Mouse (Mus musculus) liver, embryonic 13.5 days (tissue): Measurements from ENCODE around the gene Gm4707. TPM values are rescaled to one million over a fixed set of nuclear protein-coding genes. Genes with fewer than 3 reads are reported as not detected.

Experiments used
- ATAC-seq: fragments of 200-750 bp; cut with Nextera tagmentation; 2 replicates; pipeline ENCODE4 v1.8.0; 2017; ENCODE audit warnings: low read depth, mild to moderate bottlenecking, moderate number of reproducible peaks, moderate library complexity
- DNase-seq: peaks from one replicate; pipeline ENCODE4 v3.0.0; 2022
- H3K27ac ChIP-seq: fragments of 300-500 bp; sonication (generic); 2 replicates; pipeline ENCODE4 v1.5.1; 2015; ENCODE audit warnings: moderate library complexity, mild to moderate bottlenecking, inconsistent platforms
- H3K27me3 ChIP-seq: fragments of 300-500 bp; sonication (generic); 2 replicates; pipeline ENCODE4 v1.6.1; 2015; ENCODE audit warnings: mild to moderate bottlenecking, inconsistent platforms
- H3K36me3 ChIP-seq: fragments of 300-500 bp; sonication (generic); 2 replicates; pipeline ENCODE4 v1.6.1; 2015; ENCODE audit warnings: mild to moderate bottlenecking, inconsistent platforms
- H3K4me1 ChIP-seq: fragments of 300-500 bp; sonication (generic); replicated peaks from 2 replicates; pipeline ENCODE4 v1.6.1; 2015; ENCODE audit warnings: inconsistent platforms
- H3K4me2 ChIP-seq: fragments of 300-500 bp; sonication (generic); 2 replicates; pipeline ENCODE4 v1.6.1; 2015; ENCODE audit warnings: inconsistent platforms, mild to moderate bottlenecking, moderate library complexity
- H3K4me3 ChIP-seq: fragments of 300-500 bp; sonication (generic); replicated peaks from 2 replicates; pipeline ENCODE4 v1.5.1; 2015; ENCODE audit warnings: mild to moderate bottlenecking, inconsistent platforms
- H3K9ac ChIP-seq: fragments of 300-500 bp; sonication (generic); 2 replicates; pipeline ENCODE4 v1.6.1; 2015; ENCODE audit warnings: mild to moderate bottlenecking, inconsistent platforms
- H3K9me3 ChIP-seq: fragments of 300-500 bp; sonication (generic); replicated peaks from 2 replicates; pipeline ENCODE4 v1.6.1; 2016; ENCODE audit warnings: inconsistent platforms
- WGBS: fragments of 180-500 bp; shearing (Covaris S2); methylation state at CpG from one replicate; pipeline ENCODE4 v1.1.7; 2015; ENCODE audit not compliant: insufficient replicate concordance; 5-methylcytosine and 5-hydroxymethylcytosine counted together
- polyA plus RNA-seq: library from polyadenylated mRNA; unstranded; fragments of >200 nt; fragmentation: Nextera tagmentation; extraction: Ambion mirVana; gene quantifications from 2 replicates; pipeline ENCODE4 v1.2.1, GENCODE M21; 2015

The Gm4707 gene
- 0.75 and 1.1 TPM in 2 replicates for polyA plus RNA-seq

DNA sequence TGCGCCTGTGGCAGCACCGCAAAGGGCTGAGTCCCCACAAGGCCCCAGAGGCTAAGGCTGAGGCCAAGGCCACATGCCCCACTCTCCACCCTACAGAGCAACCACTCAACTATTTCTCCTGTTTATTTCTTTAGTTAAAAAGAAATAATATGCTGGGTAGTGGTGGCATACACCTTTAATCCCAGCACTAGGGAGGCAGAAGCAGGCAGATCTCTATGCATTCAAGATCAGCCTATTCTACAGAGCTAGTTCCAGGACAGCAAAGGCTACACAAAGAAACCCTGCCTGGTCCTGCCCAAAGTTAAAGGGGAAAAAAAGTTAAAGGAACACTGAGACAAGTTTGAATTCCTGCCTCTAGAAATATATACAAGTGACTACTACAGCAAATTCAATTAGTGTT is at the start of gene Gm4707:
Gene Gm4707 (minus strand): TSS at position 101 of the 400 bp plus-strand sequence.
- no peak within 1 kb of the TSS for H3K27ac ChIP-seq
- H3K4me2 ChIP-seq = no peak within 1 kb of the TSS
- no peaks in the 10 kb centered on the region for H3K4me1 ChIP-seq
- DNase-seq (no peak), ATAC-seq (no peak)
- WGBS = 93% methylated on average over 2 of the region's 2 CpGs
- no peaks in the 10 kb centered on the region for H3K27me3 ChIP-seq
- H3K9me3 ChIP-seq = no peaks in the 10 kb centered on the region
- no peak within 1 kb of the TSS for H3K4me3 ChIP-seq
- peaks cover 61% of the 10 kb centered on the region for H3K36me3 ChIP-seq
- no peak within 1 kb of the TSS for H3K9ac ChIP-seq

GRCm38 (mm10) chr17:71506832-71507231 is 47.1 kb upstream of the Gm4707 start:
- ATAC-seq (no peak), DNase-seq (no peak)
- no peak overlapping the region for H3K4me3 ChIP-seq
- WGBS = 90% methylated on average over 8 of the region's 8 CpGs
- peaks cover 13% of the 10 kb centered on the region for H3K4me1 ChIP-seq
- no peak overlapping the region for H3K4me2 ChIP-seq
- H3K9me3 ChIP-seq = no peaks in the 10 kb centered on the region
- no peaks in the 10 kb centered on the region for H3K27me3 ChIP-seq
- H3K9ac ChIP-seq = no peak overlapping the region
- H3K36me3 ChIP-seq = peaks cover 93% of the 10 kb centered on the region
- no peak overlapping the region for H3K27ac ChIP-seq

GRCm38 (mm10) chr17:71495784-71496183 is 36.1 kb upstream of the Gm4707 start:
- peaks cover 63% of the 10 kb centered on the region for H3K36me3 ChIP-seq
- no peak overlapping the region for H3K4me2 ChIP-seq
- DNase-seq (no peak), ATAC-seq (no peak)
- no peaks in the 10 kb centered on the region for H3K27me3 ChIP-seq
- no peak overlapping the region for H3K4me3 ChIP-seq
- H3K27ac ChIP-seq = no peak overlapping the region
- H3K9me3 ChIP-seq = no peaks in the 10 kb centered on the region
- 80% methylated on average over 4 of the region's 4 CpGs for WGBS
- no peak overlapping the region for H3K9ac ChIP-seq
- H3K4me1 ChIP-seq = peaks cover 16% of the 10 kb centered on the region

GRCm38 (mm10) chr17:71491332-71491686 is 31.6 kb upstream of the Gm4707 start:
- WGBS = 49% methylated on average over 4 of the region's 4 CpGs
- peaks cover 42% of the 10 kb centered on the region for H3K4me1 ChIP-seq
- H3K9me3 ChIP-seq = no peaks in the 10 kb centered on the region
- H3K4me3 ChIP-seq = 0 out of 2 replicates have a peak overlapping the region, but pooled peaks have one; percentile 12
- no peaks in the 10 kb centered on the region for H3K27me3 ChIP-seq
- DNase-seq = no peak
- ATAC-seq = no peak
- 0 out of 2 replicates have a peak overlapping the region, but pooled peaks have one; percentile 26 for H3K9ac ChIP-seq
- peak overlapping the region; percentile 83 for H3K27ac ChIP-seq
- peaks cover 21% of the 10 kb centered on the region for H3K36me3 ChIP-seq
- peak overlapping the region; percentile 29 for H3K4me2 ChIP-seq

- Histone ChIP-seq H3K9ac (peak overlapping the region; percentile 26; the same call in 1 of the 2 replicates), H3K27ac (peak overlapping the region; percentile 83)
Observed at GRCm38 (mm10) chr17:71490666-71491331, 31.1 kb upstream of the Gm4707 start.

DNA sequence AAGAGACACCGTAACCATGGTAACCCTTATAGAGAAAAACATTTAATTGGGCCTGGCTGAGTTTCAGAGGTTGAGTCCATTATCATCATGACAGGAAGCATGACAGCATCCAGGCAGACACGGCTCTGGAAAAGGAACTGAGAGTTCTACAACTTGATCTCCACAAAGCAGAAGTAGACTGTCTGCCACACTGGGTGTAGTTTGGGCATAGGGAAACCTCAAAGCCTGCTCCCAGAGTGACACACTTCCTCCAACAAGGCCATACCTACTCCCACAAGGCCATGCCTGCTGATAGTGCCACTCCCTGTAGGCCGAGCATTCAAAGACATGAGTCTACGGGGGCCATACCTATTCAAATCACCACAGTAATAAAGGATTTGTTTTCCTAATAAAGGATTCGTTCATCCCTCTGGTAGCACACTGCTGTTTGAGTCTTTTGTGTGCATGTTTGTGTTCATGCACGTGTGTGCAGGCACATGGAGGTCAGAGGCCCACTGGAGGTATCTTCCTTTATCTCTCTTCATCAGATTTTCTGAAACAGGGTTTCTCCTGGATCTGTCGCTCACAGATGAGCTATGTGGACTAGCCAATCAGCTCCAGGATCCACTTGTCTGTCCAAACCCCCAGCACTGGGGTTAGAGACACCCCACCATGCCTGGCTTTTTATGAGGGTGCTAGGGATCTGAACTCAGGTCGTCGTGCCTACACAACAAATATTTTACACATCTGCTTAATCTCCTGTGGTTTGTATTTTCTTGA is 30.2 kb upstream of the Gm4707 start:
- H3K27me3 ChIP-seq = no peaks in the 10 kb centered on the region
- H3K36me3 ChIP-seq = peaks cover 6% of the 10 kb centered on the region
- ATAC-seq = peak; percentile 58
- peaks cover 54% of the 10 kb centered on the region for H3K4me1 ChIP-seq
- H3K4me3 ChIP-seq = no peak overlapping the region
- no peak overlapping the region for H3K9ac ChIP-seq
- H3K4me2 ChIP-seq = peak overlapping the region; percentile 6; the same call in 1 of the 2 replicates
- WGBS = 49% methylated on average over 9 of the region's 9 CpGs
- H3K9me3 ChIP-seq = no peaks in the 10 kb centered on the region
- peak overlapping the region; percentile 83 for H3K27ac ChIP-seq
- peak; percentile 33 for DNase-seq

More at GRCm38 (mm10) chr17:71490666-71491331, 31.1 kb upstream of the Gm4707 start:
- peaks cover 47% of the 10 kb centered on the region for H3K4me1 ChIP-seq
- peak overlapping the region; percentile 29 for H3K4me2 ChIP-seq
- WGBS = 18% methylated on average over 9 of the region's 9 CpGs
- no peaks in the 10 kb centered on the region for H3K27me3 ChIP-seq
- DNase-seq = peak; percentile 26
- H3K4me3 ChIP-seq = 0 out of 2 replicates have a peak overlapping the region, but pooled peaks have one; percentile 12
- no peaks in the 10 kb centered on the region for H3K9me3 ChIP-seq
- H3K36me3 ChIP-seq = peaks cover 15% of the 10 kb centered on the region
- ATAC-seq = peak; percentile 83

DNA sequence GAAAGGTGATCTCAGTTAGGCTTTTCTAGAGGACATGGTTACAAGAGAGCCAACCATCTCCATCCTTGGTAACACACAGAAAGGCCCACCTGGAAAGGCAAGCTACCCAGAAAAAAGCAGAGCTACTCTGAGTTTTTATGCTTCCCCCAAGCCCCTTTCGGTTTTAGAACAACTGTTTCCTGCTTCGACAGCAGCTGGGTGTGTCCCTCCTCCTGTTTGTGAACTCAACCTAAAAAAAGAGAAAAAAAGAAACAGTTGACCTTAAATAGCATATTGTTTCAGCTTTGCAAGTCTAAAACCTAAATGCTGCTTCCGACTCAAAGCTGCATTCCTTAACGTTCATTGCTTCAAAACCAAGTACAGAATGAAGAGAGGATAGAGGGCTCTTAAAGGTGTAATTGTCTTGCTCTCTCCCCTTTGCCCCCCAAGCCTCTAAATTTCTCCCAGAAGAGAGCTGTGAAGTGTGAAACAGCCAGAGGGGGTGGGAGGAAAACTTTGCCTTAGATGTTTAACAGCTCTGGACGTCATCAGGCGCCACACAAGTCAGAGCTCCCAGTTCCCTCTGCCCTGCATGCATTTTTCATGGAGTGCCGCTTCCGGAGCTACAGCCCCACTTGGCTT is 26.6 kb upstream of the Gm4707 start:
- WGBS = 28% methylated on average over 8 of the region's 8 CpGs
- no peak for ATAC-seq
- no peaks in the 10 kb centered on the region for H3K27me3 ChIP-seq
- H3K4me3 ChIP-seq = peak overlapping the region; percentile 44
- peaks cover 44% of the 10 kb centered on the region for H3K4me1 ChIP-seq
- H3K27ac ChIP-seq = peak overlapping the region; percentile 64
- peak overlapping the region; percentile 66 for H3K9ac ChIP-seq
- DNase-seq = no peak
- peak overlapping the region; percentile 67 for H3K4me2 ChIP-seq
- no peaks in the 10 kb centered on the region for H3K36me3 ChIP-seq
- H3K9me3 ChIP-seq = no peaks in the 10 kb centered on the region

DNA sequence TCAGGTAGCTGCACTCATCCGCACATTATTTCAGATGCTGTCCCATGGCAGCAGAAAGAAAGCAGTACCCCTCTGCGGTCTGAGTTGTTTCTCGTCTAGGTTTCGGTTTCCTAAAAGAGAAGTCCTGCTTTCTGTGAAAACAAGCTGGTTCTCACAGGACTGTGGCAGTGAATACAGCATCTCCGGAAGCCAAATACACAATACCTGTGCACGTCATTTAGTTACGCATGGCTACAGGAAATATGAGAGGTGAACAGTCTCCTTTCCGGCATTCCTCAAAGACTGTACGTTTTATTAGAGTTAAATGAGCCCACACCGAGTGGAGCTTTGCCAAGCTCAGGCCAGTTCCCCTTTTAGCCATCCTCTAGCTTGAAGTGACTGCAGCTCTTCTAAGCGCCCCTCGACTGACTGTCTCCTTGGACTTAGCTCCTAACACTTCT is 26.1 kb upstream of the Gm4707 start:
- Histone ChIP-seq H3K4me1 (peaks cover 38% of the 10 kb centered on the region), H3K9me3 (no peaks in the 10 kb centered on the region), H3K36me3 (no peaks in the 10 kb centered on the region), H3K4me2 (peak overlapping the region; percentile 67), H3K27ac (peak overlapping the region; percentile 54; the same call in 1 of the 2 replicates), H3K4me3 (peak overlapping the region; percentile 44), H3K9ac (peak overlapping the region; percentile 66), H3K27me3 (no peaks in the 10 kb centered on the region)
- 20% methylated on average over 12 of the region's 12 CpGs for WGBS
- no peak for ATAC-seq
- DNase-seq = no peak

- no peaks in the 10 kb centered on the region for H3K9me3 ChIP-seq
- WGBS = 77% methylated on average over 5 of the region's 5 CpGs
- H3K9ac ChIP-seq = no peak overlapping the region
- H3K4me1 ChIP-seq = peaks cover 31% of the 10 kb centered on the region
- H3K27ac ChIP-seq = no peak overlapping the region
- H3K27me3 ChIP-seq = no peaks in the 10 kb centered on the region
- ATAC-seq (no peak), DNase-seq (no peak)
- no peak overlapping the region for H3K4me3 ChIP-seq
- no peaks in the 10 kb centered on the region for H3K36me3 ChIP-seq
- no peak overlapping the region for H3K4me2 ChIP-seq
Observed at GRCm38 (mm10) chr17:71484711-71485110, 25.0 kb upstream of the Gm4707 start.

- Histone ChIP-seq H3K27ac (no peak overlapping the region), H3K27me3 (no peaks in the 10 kb centered on the region), H3K9ac (no peak overlapping the region), H3K4me2 (no peak overlapping the region), H3K4me3 (no peak overlapping the region), H3K9me3 (no peaks in the 10 kb centered on the region), H3K4me1 (peaks cover 28% of the 10 kb centered on the region), H3K36me3 (no peaks in the 10 kb centered on the region)
- DNase-seq = no peak
- 77% methylated on average over 7 of the region's 7 CpGs for WGBS
- ATAC-seq = no peak
Observed at GRCm38 (mm10) chr17:71483418-71484060, 23.8 kb upstream of the Gm4707 start.
